Mouse (Mus musculus) forebrain, embryonic 14.5 days (tissue): ENCODE results near the gene Lrmda. TPM values are rescaled to one million over a fixed set of nuclear protein-coding genes. Genes with fewer than 3 reads are reported as not detected.
A peak's percentile ranks its signal among the peaks of the same experiment; 100 is the strongest.

ENCODE experiments used
- ATAC-seq: fragments of 200-750 bp; cut with Nextera tagmentation; 2 replicates; pipeline ENCODE4 v1.8.0; 2017; ENCODE audit warnings: mild to moderate bottlenecking, moderate library complexity
- DNase-seq: peaks from one replicate; pipeline ENCODE4 v3.0.0-alpha.2; 2015; ENCODE audit warnings: low spot score
- H3K27ac ChIP-seq: fragments of 300-500 bp; sonication (generic); 2 replicates; pipeline ENCODE4 v1.5.1; 2014; ENCODE audit warnings: low read depth, mild to moderate bottlenecking, control low read depth, low read length, moderate library complexity
- H3K27me3 ChIP-seq: fragments of 300-500 bp; sonication (generic); replicated peaks from 2 replicates; pipeline ENCODE4 v1.6.1; 2014; ENCODE audit warnings: low read length, control low read depth, mixed read lengths; ENCODE audit not compliant: control insufficient read depth, insufficient read depth
- H3K36me3 ChIP-seq: fragments of 300-500 bp; sonication (generic); 2 replicates; pipeline ENCODE4 v1.6.1; 2014; ENCODE audit warnings: low read length, control low read depth; ENCODE audit not compliant: control insufficient read depth, insufficient read depth
- H3K4me1 ChIP-seq: fragments of 300-500 bp; sonication (generic); 2 replicates; pipeline ENCODE4 v1.6.1; 2014; ENCODE audit warnings: antibody characterized with exemption, low read length, control low read depth; ENCODE audit not compliant: control insufficient read depth, insufficient read depth
- H3K4me2 ChIP-seq: fragments of 300-500 bp; sonication (generic); 2 replicates; pipeline ENCODE4 v1.6.1; 2014; ENCODE audit warnings: mild to moderate bottlenecking, control low read depth, low read length
- H3K4me3 ChIP-seq: fragments of 300-500 bp; sonication (generic); 2 replicates; pipeline ENCODE4 v1.5.1; 2014; ENCODE audit warnings: low read depth, low read length, control low read depth
- H3K9ac ChIP-seq: fragments of 300-500 bp; sonication (generic); 2 replicates; pipeline ENCODE4 v1.6.1; 2014; ENCODE audit warnings: mild to moderate bottlenecking, low read length, control low read depth, moderate library complexity
- H3K9me3 ChIP-seq: fragments of 300-500 bp; sonication (generic); replicated peaks from 2 replicates; pipeline ENCODE4 v1.6.1; 2016; ENCODE audit warnings: low read length, control low read depth, mixed read lengths; ENCODE audit not compliant: control insufficient read depth
- WGBS: fragments of 180-500 bp; shearing (Covaris S2); extraction: QIAGEN DNeasy Blood & Tissue Kit; methylation state at CpG from one replicate; pipeline ENCODE4 v1.1.7; 2014; 5-methylcytosine and 5-hydroxymethylcytosine counted together
- polyA plus RNA-seq: library from polyadenylated mRNA; unstranded; fragments of >200 nt; fragmentation: Nextera tagmentation; extraction: Ambion mirVana; gene quantifications from 2 replicates; pipeline ENCODE4 v1.2.1, GENCODE M21; 2014

Lrmda gene
- polyA plus RNA-seq, 1 experiment from 2014 or later = not detected

DNA sequence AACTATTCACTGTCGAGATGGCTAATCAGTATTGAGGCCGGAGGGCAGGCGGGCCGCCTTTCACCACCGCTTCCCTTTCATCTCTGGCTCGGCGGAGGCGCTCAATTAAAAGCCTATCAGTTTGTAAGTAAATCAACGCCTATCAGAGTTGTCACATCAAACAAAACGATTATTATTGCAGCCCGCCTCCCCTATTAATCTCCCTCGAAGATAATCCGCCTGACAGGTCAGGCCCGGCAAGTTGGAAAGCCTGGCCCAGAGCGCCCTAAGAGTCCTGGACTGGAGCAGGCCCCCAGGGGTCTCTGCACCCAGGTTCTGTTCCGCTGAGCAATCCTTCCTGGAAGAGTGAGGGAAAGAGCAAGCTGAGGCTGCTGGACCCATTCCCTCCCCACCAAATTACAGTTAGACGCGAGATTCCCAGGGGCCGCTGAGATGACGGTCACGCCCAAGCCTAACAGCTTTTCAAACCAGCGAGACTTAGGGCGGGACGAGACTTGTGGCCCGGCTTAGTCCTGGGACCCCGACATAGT is 28.2 kb upstream of the Lrmda start:
- H3K9ac ChIP-seq = peak overlapping the region; percentile 50
- H3K4me2 ChIP-seq = peak overlapping the region; percentile 92
- H3K27ac ChIP-seq = no peak overlapping the region
- peaks cover 10% of the 10 kb centered on the region; the same call in 1 of the 2 replicates for H3K4me1 ChIP-seq
- no peaks in the 10 kb centered on the region for H3K9me3 ChIP-seq
- ATAC-seq (no peak), DNase-seq (peak; percentile 57)
- H3K27me3 ChIP-seq = peaks cover 73% of the 10 kb centered on the region
- 1% methylated on average over 26 of the region's 26 CpGs for WGBS
- H3K4me3 ChIP-seq = peak overlapping the region; percentile 66; the same call in 1 of the 2 replicates
- no peaks in the 10 kb centered on the region for H3K36me3 ChIP-seq

- no peaks in the 10 kb centered on the region for H3K9me3 ChIP-seq
- no peak overlapping the region for H3K9ac ChIP-seq
- H3K27ac ChIP-seq = no peak overlapping the region
- H3K36me3 ChIP-seq = no peaks in the 10 kb centered on the region
- DNase-seq (no peak), ATAC-seq (no peak)
- H3K4me2 ChIP-seq = peak overlapping the region; percentile 92
- WGBS = 12% methylated on average over 5 of the region's 5 CpGs
- peaks cover 75% of the 10 kb centered on the region for H3K27me3 ChIP-seq
- H3K4me1 ChIP-seq = peaks cover 7% of the 10 kb centered on the region; the same call in 1 of the 2 replicates
- 0 out of 2 replicates have a peak overlapping the region, but pooled peaks have one; percentile 66 for H3K4me3 ChIP-seq
Measured at GRCm38 (mm10) chr14:21991856-21992255, 27.7 kb upstream of the Lrmda start.

- no peak overlapping the region for H3K27ac ChIP-seq
- peaks cover 7% of the 10 kb centered on the region; the same call in 1 of the 2 replicates for H3K4me1 ChIP-seq
- H3K27me3 ChIP-seq = peaks cover 76% of the 10 kb centered on the region
- H3K9ac ChIP-seq = no peak overlapping the region
- 38% methylated on average over 4 of the region's 4 CpGs for WGBS
- H3K9me3 ChIP-seq = no peaks in the 10 kb centered on the region
- H3K4me3 ChIP-seq = no peak overlapping the region
- ATAC-seq = no peak
- no peaks in the 10 kb centered on the region for H3K36me3 ChIP-seq
- DNase-seq = no peak
- H3K4me2 ChIP-seq = peak overlapping the region; percentile 92
Measured at GRCm38 (mm10) chr14:21992321-21992885, 27.1 kb upstream of the Lrmda start.

GRCm38 (mm10) chr14:21993251-21994060 is 26.1 kb upstream of the Lrmda start:
- H3K4me1 ChIP-seq = peaks cover 7% of the 10 kb centered on the region; the same call in 1 of the 2 replicates
- peak overlapping the region; percentile 38; the same call in 1 of the 2 replicates for H3K4me3 ChIP-seq
- H3K9ac ChIP-seq = no peak overlapping the region
- no peaks in the 10 kb centered on the region for H3K36me3 ChIP-seq
- H3K4me2 ChIP-seq = peak overlapping the region; percentile 60
- no peaks in the 10 kb centered on the region for H3K9me3 ChIP-seq
- no peak overlapping the region for H3K27ac ChIP-seq
- WGBS = 20% methylated on average over 14 of the region's 14 CpGs
- DNase-seq (peak; percentile 12), ATAC-seq (no peak)
- H3K27me3 ChIP-seq = peaks cover 77% of the 10 kb centered on the region

DNA sequence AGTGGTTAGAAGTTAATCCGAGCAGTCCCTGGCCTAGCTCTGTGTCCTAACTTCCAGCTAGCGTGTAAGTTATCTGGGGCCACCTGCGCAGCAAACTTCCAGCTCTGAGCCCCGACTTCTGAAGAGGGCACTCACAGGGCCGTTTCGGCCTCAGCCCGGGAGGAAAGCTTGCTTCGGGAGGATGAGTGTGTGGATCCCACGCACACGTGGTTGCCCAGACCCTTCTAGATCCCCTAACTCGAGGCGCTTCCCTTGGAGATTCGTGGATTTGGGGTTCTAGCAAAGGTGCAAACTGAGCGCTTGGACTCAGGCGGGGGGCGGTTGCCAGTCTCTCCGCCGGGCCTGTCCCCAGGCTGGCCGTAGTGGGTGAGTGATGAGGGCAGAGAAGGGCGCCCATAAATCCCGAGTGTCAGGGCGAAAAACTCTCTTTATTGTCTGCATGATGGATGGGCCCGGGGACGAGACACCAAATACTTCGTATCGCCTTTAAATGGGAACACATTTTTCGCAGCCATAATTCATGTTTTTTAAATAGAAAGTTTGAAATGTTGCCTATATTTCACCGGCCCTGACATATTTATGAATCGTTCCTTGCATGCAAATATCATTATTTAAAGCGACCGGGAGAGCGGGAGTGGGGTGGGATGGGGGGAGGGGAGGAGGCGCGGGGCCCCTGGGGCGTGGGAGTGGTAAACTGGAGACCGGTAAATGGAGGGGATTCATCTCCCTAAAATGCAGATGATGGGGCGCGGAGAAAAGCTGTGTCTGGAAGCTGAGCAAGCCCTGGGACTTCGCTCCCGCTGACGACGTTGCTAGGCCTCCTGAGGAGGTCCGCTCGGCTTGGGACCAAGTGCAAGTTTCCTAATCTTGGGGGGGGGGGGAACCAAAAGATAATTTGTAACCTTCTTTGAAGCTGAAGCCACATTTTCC is 25.2 kb upstream of the Lrmda start:
- Histone ChIP-seq H3K27me3 (peaks cover 70% of the 10 kb centered on the region), H3K9me3 (no peaks in the 10 kb centered on the region), H3K4me3 (peak overlapping the region; percentile 38), H3K27ac (peak overlapping the region; percentile 23; the same call in 1 of the 2 replicates), H3K4me1 (peaks cover 4% of the 10 kb centered on the region; the same call in 1 of the 2 replicates), H3K36me3 (no peaks in the 10 kb centered on the region), H3K9ac (peak overlapping the region; percentile 58; the same call in 1 of the 2 replicates), H3K4me2 (peak overlapping the region; percentile 60)
- no peak for ATAC-seq
- peak; percentile 16 for DNase-seq
- 2% methylated on average over 44 of the region's 44 CpGs for WGBS

GRCm38 (mm10) chr14:21995031-21995754 is 24.3 kb upstream of the Lrmda start:
- ATAC-seq (peak; percentile 85), DNase-seq (peak; percentile 66)
- Histone ChIP-seq H3K9ac (peak overlapping the region; percentile 58), H3K36me3 (no peaks in the 10 kb centered on the region), H3K9me3 (no peaks in the 10 kb centered on the region), H3K4me3 (peak overlapping the region; percentile 38), H3K27me3 (peaks cover 66% of the 10 kb centered on the region), H3K4me2 (peak overlapping the region; percentile 60), H3K27ac (peak overlapping the region; percentile 23; the same call in 1 of the 2 replicates), H3K4me1 (peaks cover 4% of the 10 kb centered on the region; the same call in 1 of the 2 replicates)
- under 1% methylated on average over 36 of the region's 36 CpGs for WGBS

DNA sequence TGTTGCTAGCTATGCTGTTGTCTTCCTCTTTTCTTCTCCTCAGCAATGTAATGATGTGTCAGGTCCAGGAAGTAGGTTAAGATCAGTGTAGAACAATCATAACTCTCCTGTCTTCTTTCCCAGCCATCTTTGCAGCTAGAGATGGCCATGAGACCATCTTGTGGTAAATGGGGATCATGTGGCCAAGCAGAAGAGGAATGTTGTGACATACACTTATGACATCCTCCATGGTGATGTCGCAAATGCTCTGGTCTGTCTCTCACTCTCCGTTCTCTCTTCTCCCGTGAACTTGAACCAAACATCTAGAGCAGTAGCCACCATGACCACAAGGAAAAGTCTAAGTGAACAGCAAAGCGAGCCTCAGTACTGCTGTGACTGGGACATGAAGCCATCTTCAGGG is 19.9 kb upstream of the Lrmda start:
- ATAC-seq (no peak), DNase-seq (no peak)
- 93% methylated on average over 4 of the region's 4 CpGs for WGBS
- Histone ChIP-seq H3K27me3 (peaks cover 40% of the 10 kb centered on the region), H3K9ac (no peak overlapping the region), H3K4me1 (no peaks in the 10 kb centered on the region; the same call in 1 of the 2 replicates), H3K4me2 (no peak overlapping the region), H3K27ac (no peak overlapping the region), H3K36me3 (no peaks in the 10 kb centered on the region), H3K4me3 (no peak overlapping the region), H3K9me3 (no peaks in the 10 kb centered on the region)

GRCm38 (mm10) chr14:22003231-22003630 is 16.3 kb upstream of the Lrmda start:
- Histone ChIP-seq H3K4me3 (no peak overlapping the region), H3K27ac (no peak overlapping the region), H3K4me1 (no peaks in the 10 kb centered on the region), H3K9ac (no peak overlapping the region), H3K27me3 (peaks cover 24% of the 10 kb centered on the region; the same call in 1 of the 2 replicates), H3K4me2 (no peak overlapping the region), H3K9me3 (no peaks in the 10 kb centered on the region), H3K36me3 (no peaks in the 10 kb centered on the region)
- no peak for ATAC-seq
- 92% methylated on average over 1 of the region's 1 CpGs for WGBS
- no peak for DNase-seq
